Mouse (Mus musculus) C2C12 (cell line): ENCODE data around the gene Ogdhl.

Source experiments
- CEBPB ChIP-seq: IDR thresholded peaks from one replicate; pipeline ENCODE4 v1.6.1; 2011; ENCODE audit warnings: low read depth, mild to moderate bottlenecking, control low read depth, moderate library complexity
- CTCF ChIP-seq: IDR thresholded peaks from one replicate; pipeline ENCODE4 v1.5.1; 2011; ENCODE audit not compliant: control insufficient read depth, insufficient read depth, insufficient read length
- FOSL1 ChIP-seq: IDR thresholded peaks from one replicate; pipeline ENCODE4 v1.8.0; 2011; ENCODE audit warnings: mild to moderate bottlenecking, low read length; ENCODE audit not compliant: poor library complexity, insufficient read depth, severe bottlenecking
- MAX ChIP-seq: IDR thresholded peaks from one replicate; pipeline ENCODE4 v1.6.1; 2011; ENCODE audit warnings: mild to moderate bottlenecking, control low read depth
- MYOD1 ChIP-seq: IDR thresholded peaks from one replicate; pipeline ENCODE4 v1.6.1; 2011; ENCODE audit warnings: low read depth; ENCODE audit not compliant: control insufficient read depth, insufficient read length
- MYOG ChIP-seq: IDR thresholded peaks from one replicate; pipeline ENCODE4 v1.6.1; 2011; ENCODE audit not compliant: control insufficient read depth, insufficient read length; ENCODE audit errors: extremely low read depth
- USF1 ChIP-seq: IDR thresholded peaks from one replicate; pipeline ENCODE4 v1.6.1; 2011; ENCODE audit warnings: low read depth, mild to moderate bottlenecking, control low read depth, moderate library complexity

GRCm38 (mm10) chr14:32327366-32327765 lies 5.5 kb downstream of the Ogdhl start:
- TF ChIP-seq CTCF (no peak), MYOG (no peak), USF1 (no peak), MAX (no peak), CEBPB (no peak), MYOD1 (no peak), FOSL1 (no peak)
